Mouse (Mus musculus) left cerebral cortex, postnatal 36 days (tissue): Measurements from ENCODE around the gene Trio. TPM values are rescaled to one million over a fixed set of nuclear protein-coding genes. Genes with fewer than 3 reads are reported as not detected.

Experiments
- DNase-seq, 2 experiments: peaks; one replicate each; pipeline ENCODE4 v3.0.0; 2021 to 2022; ENCODE audit warnings: low spot score in 2 of 2, mixed read lengths in 1 of 2
- intact Hi-C: fragments of 180-260 bp; cut with DNase I; formaldehyde crosslinking; loops from one replicate; pipeline ENCODE4 v1.15.1; 2025
- total RNA-seq, 2 experiments: library from RNA; stranded (reverse); gene quantifications; 2 replicates each; pipeline ENCODE4 v1.2.3; 2021

Gene Trio
- total RNA-seq, 2 experiments from 2014 or later, result 182 to 280 TPM

DNA sequence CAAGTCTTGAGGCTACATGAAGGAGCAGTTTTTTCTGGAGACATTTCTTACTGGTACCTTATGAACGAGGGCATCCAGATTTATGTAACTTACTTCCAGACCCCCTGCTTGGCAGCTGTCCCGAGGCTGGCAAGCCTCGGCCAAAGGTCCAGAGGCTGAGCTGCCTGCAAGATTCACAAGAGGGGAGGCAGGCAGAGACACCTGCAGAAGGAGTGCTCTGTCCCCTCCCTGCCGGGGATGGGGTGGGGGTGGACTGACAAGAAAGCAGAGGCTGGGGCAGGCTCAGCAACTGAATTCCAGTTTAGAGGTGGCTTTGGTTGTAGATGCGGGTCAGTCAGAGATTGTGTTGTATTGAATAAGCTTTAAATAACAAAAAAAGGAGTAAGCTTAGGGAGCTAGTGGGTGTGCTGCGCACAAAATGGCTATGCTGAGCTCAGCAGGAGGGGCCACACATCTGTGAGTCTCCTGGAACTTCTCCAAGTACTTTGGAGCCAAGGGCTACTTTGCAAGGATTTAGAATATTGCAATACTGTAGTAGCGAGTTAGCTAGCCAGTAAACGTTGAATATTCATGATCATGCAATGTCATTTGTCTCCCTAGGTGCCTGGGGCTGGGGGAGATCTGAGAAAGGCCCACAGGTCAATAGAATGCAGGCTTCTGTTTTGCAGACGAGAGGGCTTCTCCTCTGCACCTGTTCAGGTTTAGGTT is 15.7 kb upstream of the Trio start:
- DNase-seq, result no peak
- intact Hi-C loops, result no loop called here

DNA sequence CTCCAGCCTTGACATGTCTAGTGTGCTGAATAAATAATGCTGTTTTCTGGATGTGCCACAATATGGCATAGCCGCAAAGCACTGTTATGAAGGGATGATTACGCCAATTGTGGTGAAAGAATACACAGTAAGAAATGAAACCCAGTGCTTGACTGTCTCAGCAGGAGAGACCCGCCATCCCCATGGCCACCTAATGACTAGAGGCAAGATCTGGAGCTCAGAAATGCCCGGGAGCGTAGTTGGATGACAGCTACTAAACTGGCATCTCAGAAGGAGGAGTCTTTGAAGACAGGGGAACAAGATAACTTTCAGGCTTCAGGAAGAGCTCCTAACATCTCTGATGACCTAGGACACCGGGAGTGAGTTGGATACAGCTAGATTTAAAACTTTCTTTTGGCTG is 12.0 kb upstream of the Trio start:
- no peak for DNase-seq
- intact Hi-C loops, result no loop called here

DNA sequence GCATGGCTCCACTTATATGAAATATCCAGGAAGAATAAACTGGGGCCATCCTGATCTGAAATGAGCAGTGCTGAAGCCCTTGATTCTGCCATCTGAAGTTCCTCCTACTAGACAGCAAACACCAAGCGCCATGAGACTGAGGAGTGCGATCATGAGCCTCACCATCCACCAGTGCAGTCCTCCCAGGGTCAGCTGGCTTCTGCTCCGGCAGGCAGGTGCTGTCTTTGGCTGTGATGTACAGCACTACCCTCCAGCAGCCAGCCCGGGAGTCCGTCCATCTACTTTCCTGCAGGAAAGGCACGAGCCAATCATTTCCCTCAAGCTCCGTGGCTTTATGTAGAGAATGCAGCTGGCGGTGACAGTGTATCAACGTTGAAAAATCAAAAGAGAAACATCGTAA is 10.0 kb upstream of the Trio start:
- intact Hi-C loops, result no loop called here
- DNase-seq, result no peak

DNA sequence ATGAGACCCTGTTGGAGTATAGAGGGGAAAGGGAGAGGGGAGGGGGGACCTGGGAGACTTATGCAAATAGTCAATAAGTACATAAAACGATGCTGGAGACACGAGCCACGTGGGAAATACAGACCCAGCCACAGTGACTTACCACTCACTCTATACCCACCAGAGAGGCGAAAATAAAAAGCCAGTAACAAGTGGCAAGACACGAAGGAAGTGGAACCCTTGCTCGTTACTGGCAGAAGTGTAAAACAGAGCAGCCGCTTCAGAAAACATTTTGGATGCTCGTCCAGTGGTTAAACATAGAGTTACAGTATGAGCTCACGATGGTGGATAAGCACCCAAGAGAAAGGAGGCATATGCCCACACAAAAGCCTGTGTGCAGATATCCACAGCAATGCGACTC is 9.0 kb upstream of the Trio start:
- no peak for DNase-seq
- intact Hi-C loops, result no loop called here

DNA sequence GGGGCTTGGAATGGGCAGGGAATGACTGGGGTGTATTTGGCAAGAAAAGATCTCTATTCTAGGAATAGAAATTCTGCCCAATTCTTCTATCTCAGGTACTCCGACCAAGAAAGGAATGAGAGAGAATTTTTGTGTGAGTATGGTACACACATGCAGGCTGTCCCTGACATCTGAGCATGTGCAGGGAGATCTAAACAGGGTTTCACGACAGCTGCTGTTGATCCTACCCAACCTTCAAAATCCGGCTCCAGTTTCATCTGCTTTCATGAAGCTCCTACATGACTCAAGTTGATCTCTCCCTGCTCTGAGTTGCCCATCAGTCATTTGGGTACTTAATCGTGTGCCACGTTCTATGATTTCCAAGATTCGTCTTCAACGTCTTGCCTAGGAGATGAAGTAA is 3.7 kb upstream of the Trio start:
- no peak for DNase-seq

DNA sequence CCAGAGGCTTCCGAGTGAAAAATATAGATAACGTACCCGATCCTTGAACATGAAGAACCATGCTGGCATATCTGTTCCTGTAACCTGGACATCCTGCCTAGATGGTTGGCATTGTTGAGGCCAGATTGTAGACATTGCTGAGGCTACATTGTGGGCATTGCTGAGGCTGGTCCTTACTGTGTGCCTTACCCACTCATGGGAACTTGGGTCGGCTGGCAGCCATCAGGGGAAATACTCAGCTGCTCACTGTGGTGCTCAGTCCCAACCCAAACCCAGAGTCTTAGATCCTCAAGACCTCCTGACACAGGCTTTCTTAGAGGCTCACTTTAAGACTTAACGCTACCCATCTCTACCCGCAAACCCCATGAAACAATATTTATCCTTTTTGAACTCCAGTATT is 2.9 kb upstream of the Trio start:
- no peak for DNase-seq
- intact Hi-C loops, result loop anchor here (5.0 kb wide), 1 partner anchor 154 kb away; no protein-coding TSS in a partner anchor

More for the DNA sequence above, 3.7 kb upstream of the Trio start:
- intact Hi-C loops, result loop anchor here (5.0 kb wide), 1 partner anchor 153 kb away; no protein-coding TSS in a partner anchor

DNA sequence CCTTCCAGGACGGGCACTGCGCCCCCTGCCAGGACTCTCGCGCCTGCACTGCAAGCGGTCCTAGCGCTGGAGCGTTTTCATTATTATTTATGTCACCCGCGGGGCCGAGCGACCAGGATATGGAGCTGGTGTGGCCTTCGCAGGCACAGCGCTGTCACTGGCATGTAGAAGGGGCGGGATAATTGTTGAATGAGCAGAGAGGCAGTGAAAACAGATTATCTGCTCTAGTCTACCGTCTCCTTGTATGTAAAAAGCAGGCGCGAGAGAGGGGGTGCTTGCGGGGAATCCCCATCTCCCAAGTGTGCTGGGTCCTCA is 476 bp upstream of the Trio start:
- intact Hi-C loops, result loop anchor here (5.0 kb wide), 1 partner anchor 156 kb away; no protein-coding TSS in a partner anchor
- no peak for DNase-seq

DNA sequence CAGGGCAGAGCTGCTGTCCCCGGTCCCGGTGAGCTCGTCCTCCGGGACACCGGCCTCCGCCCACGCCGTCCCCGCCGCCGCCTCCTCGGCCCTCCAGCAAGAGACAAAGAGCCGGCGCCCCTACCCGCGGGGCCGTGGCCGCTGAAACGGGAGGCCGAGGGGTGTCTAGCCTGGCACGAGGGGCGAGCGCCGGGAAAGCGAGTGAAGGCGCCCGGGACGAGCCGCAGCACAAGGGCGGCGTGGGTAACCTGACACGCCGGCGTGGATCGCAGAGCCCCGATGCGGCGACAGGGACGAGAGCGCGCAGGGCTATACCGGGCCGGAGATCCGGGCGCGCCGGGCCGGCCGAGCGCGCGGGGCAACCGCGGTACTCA is 696 bp downstream of the Trio start:
- peak in 1 of 2 experiments; percentile 61 for DNase-seq
- intact Hi-C loops, result loop anchor here (2.0 to 5.0 kb wide), 4 partner anchors 88 to 157 kb away; no protein-coding TSS in a partner anchor

DNA sequence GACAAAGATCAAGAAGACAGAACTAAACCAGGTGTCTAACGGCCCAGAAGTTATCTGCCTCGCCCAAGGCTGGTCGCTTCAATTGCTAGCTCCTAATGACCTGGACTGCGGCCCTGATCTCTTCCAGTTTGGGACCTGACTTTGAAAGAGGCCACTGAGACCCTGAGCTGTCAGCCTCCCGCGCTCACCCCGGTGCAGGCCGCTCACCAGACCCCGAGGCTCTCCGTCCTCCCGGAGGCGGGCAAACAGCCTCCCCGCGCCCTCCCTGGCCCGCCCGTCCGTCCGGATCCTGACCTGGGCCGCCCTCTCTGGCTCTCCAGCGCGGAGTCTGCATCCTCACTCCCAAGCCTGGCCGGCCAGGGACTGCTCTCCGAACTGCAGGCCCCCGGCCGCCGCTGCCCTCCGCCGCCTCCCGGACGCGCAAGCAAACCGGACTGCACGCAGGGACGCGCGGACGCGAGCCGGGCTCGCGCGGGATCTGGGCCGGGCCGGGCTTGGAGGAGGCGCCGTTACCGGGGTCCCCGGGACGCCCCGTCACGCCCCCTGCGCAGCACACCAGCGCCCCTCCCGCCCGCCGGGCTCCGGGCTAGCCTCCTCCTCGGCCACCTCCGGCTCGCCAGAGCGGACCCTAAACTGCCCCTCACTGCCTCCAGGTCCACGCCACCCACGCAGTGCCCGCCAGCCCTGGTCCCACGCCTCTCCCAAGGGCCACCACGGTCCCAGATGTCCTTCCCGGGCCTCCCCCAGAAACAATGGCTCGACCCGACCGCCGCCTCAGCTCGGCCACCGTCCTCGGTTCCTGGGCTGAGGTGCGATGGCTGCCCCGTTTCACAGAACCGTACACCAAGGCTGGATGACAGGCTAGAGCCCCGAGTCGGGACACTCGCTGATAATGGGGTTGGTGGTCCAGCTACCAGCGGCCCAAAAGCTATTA is 1.4 kb downstream of the Trio start:
- intact Hi-C loops, result loop anchor here (2.0 to 5.0 kb wide), 3 partner anchors 87 to 135 kb away; no protein-coding TSS in a partner anchor
- DNase-seq, result peak; percentile 62 to 71

DNA sequence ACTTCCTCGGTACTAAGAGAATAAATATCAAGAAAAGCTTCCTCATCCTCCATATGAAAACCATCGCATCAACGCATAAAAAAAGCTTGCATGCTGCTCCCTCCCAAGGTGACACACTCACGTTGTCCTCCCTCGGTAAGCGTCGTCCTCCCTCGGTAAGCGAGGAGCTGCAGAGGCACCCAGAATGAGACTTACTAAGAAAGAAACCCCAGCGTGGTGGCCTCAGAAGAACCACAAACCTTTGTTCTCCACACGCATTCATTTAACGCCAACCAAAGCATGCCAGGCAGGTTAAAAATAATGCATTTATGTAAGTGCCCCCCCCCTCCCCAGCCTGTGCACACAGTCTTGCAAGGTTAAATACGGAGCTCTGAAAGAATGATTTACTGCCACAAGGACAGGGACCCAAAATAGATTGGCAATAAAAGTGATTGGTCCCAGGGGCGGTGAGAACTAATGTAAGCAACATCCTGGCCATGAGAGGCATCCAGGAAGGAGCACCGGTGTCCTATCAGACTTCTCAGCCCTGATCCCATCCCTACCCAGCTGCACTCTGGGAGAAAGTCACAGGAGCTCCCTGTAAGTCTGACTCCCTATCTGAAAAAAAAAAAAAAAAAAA is 3.9 kb downstream of the Trio start:
- no peak for DNase-seq
- intact Hi-C loops, result loop anchor here (5.0 kb wide), 1 partner anchor 84 kb away; no protein-coding TSS in a partner anchor

DNA sequence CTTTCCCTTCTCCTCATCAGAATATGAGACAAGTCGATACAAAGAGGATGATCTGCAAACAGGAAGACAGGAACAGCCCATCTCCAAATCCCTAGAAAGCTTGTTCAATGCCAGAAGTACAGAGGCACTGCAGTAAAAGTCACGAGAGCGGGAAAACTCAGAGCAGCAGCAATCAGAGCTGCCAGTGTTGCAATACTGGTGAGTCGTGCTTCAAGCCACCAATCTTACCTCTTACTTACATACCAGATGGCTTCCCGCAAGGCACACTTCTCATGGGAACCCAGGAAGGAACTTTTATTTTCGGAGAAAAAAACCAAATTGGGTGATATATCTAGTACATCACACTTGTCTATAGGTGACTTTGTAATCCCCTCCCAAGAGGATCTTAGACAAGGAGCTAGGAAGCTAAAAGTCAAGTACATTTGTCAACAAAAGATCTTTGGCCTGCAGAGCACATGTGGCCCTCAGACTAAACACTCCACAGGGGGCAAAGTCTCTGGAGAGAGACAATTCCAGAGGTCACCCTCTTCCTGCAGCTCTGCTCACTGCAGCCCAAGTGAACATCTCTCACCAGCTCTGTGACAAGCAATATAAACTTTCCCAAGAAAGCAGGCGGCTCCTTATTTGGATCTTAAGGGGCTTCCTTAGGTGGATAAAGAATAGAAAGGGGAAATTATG is 6.1 kb downstream of the Trio start:
- intact Hi-C loops, result loop anchor here (5.0 kb wide), 1 partner anchor 82 kb away; no protein-coding TSS in a partner anchor
- DNase-seq, result no peak

DNA sequence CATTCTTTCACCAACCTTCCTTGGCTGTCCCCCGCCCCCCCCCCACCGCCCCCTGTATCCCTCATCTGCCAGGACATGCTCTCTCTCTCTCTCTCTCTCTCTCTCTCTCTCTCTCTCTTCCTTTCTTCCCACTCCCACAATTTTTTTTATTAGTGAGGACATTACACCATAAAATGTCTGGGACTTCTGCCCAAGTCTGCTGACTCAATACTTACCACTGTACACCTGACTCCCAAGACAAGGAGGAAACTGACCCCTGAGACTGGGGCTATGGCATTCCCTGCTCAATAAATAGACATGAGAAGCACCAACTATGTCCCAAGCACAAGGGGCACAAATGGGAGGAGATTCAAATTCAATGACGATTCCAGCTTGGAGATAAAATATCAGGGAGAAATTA is 18.1 kb downstream of the Trio start:
- intact Hi-C loops, result no loop called here
- no peak for DNase-seq

DNA sequence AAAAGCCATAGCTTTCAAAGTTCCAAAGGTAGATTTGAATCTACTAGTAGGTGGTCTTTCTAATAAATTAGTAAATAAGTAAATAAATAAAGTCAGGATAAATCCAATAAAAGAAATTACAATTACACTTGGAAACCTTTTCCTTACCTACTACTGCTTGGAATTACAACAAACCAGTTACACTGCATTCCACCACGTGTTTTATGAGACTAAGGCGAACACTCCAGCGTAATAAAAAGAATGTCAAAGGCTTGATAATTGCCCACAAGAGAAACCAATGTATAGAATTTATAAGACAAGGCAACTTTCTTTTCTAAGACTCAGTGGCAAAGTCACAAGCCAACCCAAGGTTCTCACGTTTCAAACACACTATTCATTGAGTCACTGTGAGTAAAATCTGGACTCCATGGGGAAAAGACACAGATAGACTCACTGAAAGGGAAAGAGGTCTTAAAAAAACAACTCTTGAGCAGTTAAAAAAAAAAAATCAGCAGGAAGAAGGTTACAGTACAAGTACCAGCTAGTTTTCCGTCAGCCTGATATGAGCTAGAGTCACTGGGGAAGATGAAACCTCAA is 21.4 kb downstream of the Trio start:
- intact Hi-C loops, result no loop called here
- DNase-seq, result no peak

DNA sequence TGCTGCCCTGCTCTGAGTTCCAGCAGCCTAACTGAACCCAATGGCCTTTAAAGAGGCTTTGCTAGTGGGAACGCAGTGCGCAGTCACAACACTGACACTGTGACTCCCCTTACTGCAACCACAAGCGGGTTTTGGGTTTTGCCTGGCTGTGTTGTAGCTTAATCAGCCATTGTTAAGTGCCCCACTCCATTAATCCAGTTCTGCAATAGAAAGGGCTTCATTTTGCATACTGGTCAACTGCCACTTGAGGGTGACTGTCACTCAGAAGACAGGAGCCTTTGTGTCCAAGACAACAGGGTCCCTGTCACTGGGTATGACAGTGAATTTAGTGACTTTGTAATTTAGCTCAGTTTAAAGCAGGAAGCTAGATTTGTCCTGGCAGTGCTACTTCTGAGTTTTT is 23.1 kb downstream of the Trio start:
- no peak for DNase-seq

DNA sequence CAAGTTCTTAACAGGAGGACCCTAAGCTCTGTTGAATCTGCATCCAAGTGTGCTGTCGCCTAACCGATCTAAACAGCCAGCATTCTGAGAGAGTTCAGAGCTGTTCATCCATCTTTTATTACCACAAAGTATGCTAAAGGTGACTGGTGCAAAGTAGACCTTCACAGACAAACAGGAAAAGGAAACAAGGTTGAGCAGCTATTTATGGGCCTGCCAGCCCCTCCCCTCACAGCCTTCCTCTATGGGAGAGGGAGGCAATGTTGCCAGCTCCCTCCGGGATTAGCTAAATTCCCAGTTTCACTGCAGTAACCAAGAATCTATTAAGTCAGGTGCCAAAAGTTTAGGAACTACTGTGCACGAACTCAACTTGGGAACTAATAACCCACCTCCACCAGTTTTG is 24.3 kb downstream of the Trio start:
- no peak for DNase-seq
- intact Hi-C loops, result no loop called here

More for the DNA sequence above, 23.1 kb downstream of the Trio start:
- intact Hi-C loops, result no loop called here

DNA sequence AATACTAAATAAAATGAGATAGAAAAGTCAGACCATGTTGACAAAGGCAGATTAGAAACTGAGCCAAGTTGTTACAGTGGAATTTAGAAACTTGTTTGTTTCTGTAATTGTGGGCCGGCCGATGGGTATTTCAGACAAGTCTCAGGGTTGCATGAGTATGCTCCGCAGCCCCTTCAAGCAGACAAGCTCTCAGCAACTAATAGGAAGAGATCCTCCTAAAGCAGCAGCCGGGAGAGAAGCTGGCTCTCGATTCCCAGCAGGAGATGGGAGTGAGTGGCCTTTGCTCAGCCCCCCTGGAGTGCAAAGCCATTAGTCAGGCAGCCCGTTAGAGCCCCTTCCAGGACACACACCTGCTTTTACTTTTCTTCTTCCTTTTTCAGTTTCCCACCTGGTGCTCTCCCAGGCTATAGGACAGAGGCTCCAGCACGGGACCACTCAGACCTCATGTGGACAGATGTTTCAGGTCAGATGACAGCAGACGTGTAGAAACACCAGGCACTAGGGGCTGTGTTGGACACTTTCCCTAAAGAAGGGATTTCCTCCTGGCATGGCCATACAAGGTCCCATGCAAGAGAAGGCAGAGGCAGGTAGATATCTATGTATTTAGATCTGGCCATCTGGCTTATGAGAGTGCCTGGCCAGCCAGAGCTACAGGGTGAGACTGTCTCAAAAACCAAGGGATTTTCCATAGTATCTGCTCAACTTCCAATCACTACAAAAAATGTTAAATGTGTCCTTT is 26.9 kb downstream of the Trio start:
- intact Hi-C loops, result no loop called here

DNA sequence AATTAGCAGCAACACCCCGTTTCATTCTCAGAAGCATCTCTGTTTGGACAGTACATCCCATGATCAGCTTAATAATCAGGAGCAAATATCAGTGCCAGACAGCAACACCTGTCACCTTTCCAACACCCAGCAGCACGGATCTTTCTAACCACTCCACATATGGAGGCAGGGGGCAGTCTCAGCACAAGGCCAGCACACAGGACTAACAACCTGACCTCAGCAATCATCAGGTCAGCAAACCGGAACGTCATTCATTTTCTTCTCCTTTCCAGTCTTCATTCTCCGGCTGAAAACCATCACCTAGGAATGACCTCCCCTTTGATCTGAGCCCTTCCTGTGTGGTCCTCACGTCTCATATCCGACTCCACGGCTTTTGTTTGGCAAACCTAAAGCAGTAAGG is 27.7 kb downstream of the Trio start:
- intact Hi-C loops, result no loop called here
- no peak for DNase-seq

More for the DNA sequence above, 26.9 kb downstream of the Trio start:
- DNase-seq, result no peak

DNA sequence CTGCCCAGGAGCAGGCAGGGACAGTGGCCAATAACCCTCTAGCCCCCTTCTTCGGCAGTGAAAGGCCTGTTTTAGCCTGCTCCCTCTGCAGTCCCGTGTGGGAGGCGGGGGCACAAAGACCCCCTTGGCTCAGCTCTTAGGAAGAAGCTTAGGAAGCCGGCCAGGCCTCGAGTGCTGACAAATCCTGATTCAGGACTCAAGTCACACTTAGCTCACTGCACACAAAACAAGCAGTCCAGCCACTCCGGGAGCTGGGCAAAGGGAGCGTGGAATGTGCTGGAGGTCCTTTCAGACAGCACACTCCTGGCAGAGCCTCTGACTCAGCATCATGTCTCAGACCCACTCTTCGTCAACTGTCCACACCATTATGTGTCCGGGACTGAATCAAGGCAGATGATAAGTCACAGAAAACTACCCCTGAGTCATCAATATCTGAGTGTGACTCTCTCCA is 28.2 kb downstream of the Trio start:
- intact Hi-C loops, result no loop called here
- DNase-seq, result peak; percentile 26 to 40

DNA sequence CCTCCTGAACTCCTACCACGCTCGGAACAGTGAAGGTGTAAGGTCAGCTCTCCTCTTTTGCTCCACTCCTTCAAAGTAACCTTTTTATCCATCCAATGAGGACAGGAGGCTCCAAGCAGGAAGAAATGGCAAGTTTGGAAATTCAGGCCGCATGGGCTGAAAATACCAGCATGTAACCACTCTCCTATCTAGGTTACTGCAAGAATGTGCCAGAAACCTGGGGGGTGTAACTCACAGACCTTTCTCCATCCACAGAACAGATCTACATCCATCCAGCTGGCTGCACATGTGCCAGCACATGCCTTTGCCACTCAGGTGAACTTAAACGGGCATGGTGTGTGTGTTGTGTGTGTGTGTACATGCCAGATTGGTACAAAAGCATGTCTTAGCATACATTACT is 28.9 kb downstream of the Trio start:
- intact Hi-C loops, result no loop called here
- DNase-seq, result no peak
